Mouse (Mus musculus) T-helper 2 cell (primary cell): ENCODE measurements around the gene Gm5108.

ENCODE experiments used
- in situ Hi-C: fragments of 300-600 bp; cut with MboI, MseI; formaldehyde crosslinking; loops from one replicate; pipeline ENCODE4 v1.15.1; 2025; ENCODE audit warnings: high pct_unique_total_duplicates

Gm5108 gene

DNA sequence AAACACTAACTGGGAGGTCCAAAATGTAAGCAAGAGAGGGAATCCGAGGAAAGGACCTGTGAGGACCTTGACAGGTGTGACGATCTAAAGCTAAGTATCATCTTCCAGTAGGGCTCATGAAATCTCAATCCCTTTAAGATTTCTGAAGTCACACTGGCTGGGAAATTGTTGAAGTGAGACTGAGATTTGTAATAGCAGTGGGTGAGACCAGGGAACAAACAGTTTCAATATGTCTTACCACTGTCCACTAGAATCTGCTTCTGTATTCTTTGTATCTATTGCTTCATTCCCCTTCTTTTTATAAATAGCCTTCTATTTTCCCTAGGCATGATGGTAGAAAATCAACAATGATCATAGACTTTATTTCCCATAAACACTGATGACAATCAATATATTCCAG is 79.4 kb downstream of the Gm5108 start:
- in situ Hi-C loops = no loop called here
